Mouse (Mus musculus): ENCODE results near the gene Mtor. TPM values are rescaled to one million over a fixed set of nuclear protein-coding genes. Genes with fewer than 3 reads are reported as not detected.

Mtor gene
- total and polyA plus RNA-seq, 2 experiments from 2014 or later: 20.5 to 31.2 TPM

- no peak for DNase-seq (ENCODE audit: low spot score)
- H3K4me1 ChIP-seq (ENCODE audit: control insufficient read depth, insufficient read depth): peaks cover 9% of the 10 kb centered on the region; the same call in 1 of the 2 replicates
- peak overlapping the region; percentile 64 for H3K27ac ChIP-seq (ENCODE audit: low read depth)
- ATAC-seq (ENCODE audit: insufficient read depth, low read depth): peak; percentile 10; the same call in 1 of the 2 replicates
- H3K4me3 ChIP-seq (ENCODE audit: low read depth, low read length): peak overlapping the region; percentile 95
- TF ChIP-seq CTCF (IDR thresholded peaks at IDR 0.05; ENCODE audit: low read depth) (no peak), EP300 (IDR thresholded peaks at IDR 0.05; ENCODE audit: low read depth) (no peak)
- peak overlapping the region; percentile 24; the same call in 1 of the 2 replicates for H3K9ac ChIP-seq (replicated peaks; ENCODE audit: low read depth, low read length)
- 5% methylated on average over 18 of the region's 18 CpGs for WGBS
- H3K9me3 ChIP-seq (replicated peaks; ENCODE audit: control insufficient read depth, low read length): no peaks in the 10 kb centered on the region
- H3K36me3 ChIP-seq (replicated peaks; ENCODE audit: control insufficient read depth, insufficient read depth, low read length): peaks cover 18% of the 10 kb centered on the region
- peak overlapping the region; percentile 98 for H3K4me2 ChIP-seq (ENCODE audit: low read depth, low read length)
- H3K27me3 ChIP-seq (ENCODE audit: control insufficient read depth, insufficient read depth, low read length): no peaks in the 10 kb centered on the region
Observed at GRCm38 (mm10) chr4:148590421-148591170, 142.2 kb downstream of the Mtor start.

GRCm38 (mm10) chr4:148591171-148591630 is 142.8 kb downstream of the Mtor start, which contains the start of gene Srm:
TSS of gene Srm (plus strand) at chr4:148591503.
- peak; percentile 98 for DNase-seq (ENCODE audit: low spot score)
- peaks cover 9% of the 10 kb centered on the region; the same call in 1 of the 2 replicates for H3K4me1 ChIP-seq (ENCODE audit: control insufficient read depth, insufficient read depth)
- peak within 1 kb of the TSS; percentile 78 for H3K9ac ChIP-seq (replicated peaks; ENCODE audit: low read depth, low read length)
- H3K4me2 ChIP-seq (ENCODE audit: low read depth, low read length): peak within 1 kb of the TSS; percentile 98
- H3K9me3 ChIP-seq (replicated peaks; ENCODE audit: control insufficient read depth, low read length): no peaks in the 10 kb centered on the region
- H3K27me3 ChIP-seq (ENCODE audit: control insufficient read depth, insufficient read depth, low read length): no peaks in the 10 kb centered on the region
- WGBS: under 1% methylated on average over 39 of the region's 50 CpGs
- H3K36me3 ChIP-seq (replicated peaks; ENCODE audit: control insufficient read depth, insufficient read depth, low read length): peaks cover 25% of the 10 kb centered on the region
- ATAC-seq (ENCODE audit: insufficient read depth, low read depth): peak; percentile 99
- peak within 1 kb of the TSS; percentile 95 for H3K4me3 ChIP-seq (ENCODE audit: low read depth, low read length)
- TF ChIP-seq EP300 (IDR thresholded peaks at IDR 0.05; ENCODE audit: low read depth): peak; percentile 76; the same call in 1 of the 2 replicates
- no peak for TF ChIP-seq CTCF (IDR thresholded peaks at IDR 0.05; ENCODE audit: low read depth)
- H3K27ac ChIP-seq (ENCODE audit: low read depth): peak within 1 kb of the TSS; percentile 64

- Histone ChIP-seq H3K27ac (ENCODE audit: low read depth) (peak overlapping the region; percentile 61), H3K4me1 (ENCODE audit: control insufficient read depth, insufficient read depth) (peaks cover 9% of the 10 kb centered on the region; the same call in 1 of the 2 replicates), H3K27me3 (ENCODE audit: control insufficient read depth, insufficient read depth, low read length) (no peaks in the 10 kb centered on the region), H3K9me3 (replicated peaks; ENCODE audit: control insufficient read depth, low read length) (no peaks in the 10 kb centered on the region), H3K9ac (replicated peaks; ENCODE audit: low read depth, low read length) (peak overlapping the region; percentile 78), H3K4me3 (ENCODE audit: low read depth, low read length) (peak overlapping the region; percentile 95), H3K36me3 (replicated peaks; ENCODE audit: control insufficient read depth, insufficient read depth, low read length) (peaks cover 31% of the 10 kb centered on the region), H3K4me2 (ENCODE audit: low read depth, low read length) (peak overlapping the region; percentile 98)
- TF ChIP-seq CTCF (IDR thresholded peaks at IDR 0.05; ENCODE audit: low read depth): no peak
- no peak for TF ChIP-seq EP300 (IDR thresholded peaks at IDR 0.05; ENCODE audit: low read depth)
- WGBS: under 1% methylated on average over 47 of the region's 53 CpGs
- no peak for DNase-seq (ENCODE audit: low spot score)
- peak; percentile 36 for ATAC-seq (ENCODE audit: insufficient read depth, low read depth)
Observed at GRCm38 (mm10) chr4:148591637-148592380, 143.4 kb downstream of the Mtor start.

- no peak overlapping the region for H3K9ac ChIP-seq (replicated peaks; ENCODE audit: low read depth, low read length)
- no peak for TF ChIP-seq CTCF (IDR thresholded peaks at IDR 0.05; ENCODE audit: low read depth)
- no peak for TF ChIP-seq EP300 (IDR thresholded peaks at IDR 0.05; ENCODE audit: low read depth)
- peaks cover 9% of the 10 kb centered on the region; the same call in 1 of the 2 replicates for H3K4me1 ChIP-seq (ENCODE audit: control insufficient read depth, insufficient read depth)
- peaks cover 33% of the 10 kb centered on the region for H3K36me3 ChIP-seq (replicated peaks; ENCODE audit: control insufficient read depth, insufficient read depth, low read length)
- no peak for ATAC-seq (ENCODE audit: insufficient read depth, low read depth)
- no peaks in the 10 kb centered on the region for H3K27me3 ChIP-seq (ENCODE audit: control insufficient read depth, insufficient read depth, low read length)
- no peak overlapping the region for H3K4me3 ChIP-seq (ENCODE audit: low read depth, low read length)
- no peak overlapping the region for H3K27ac ChIP-seq (ENCODE audit: low read depth)
- 93% methylated on average over 11 of the region's 11 CpGs for WGBS
- H3K4me2 ChIP-seq (ENCODE audit: low read depth, low read length): no peak overlapping the region
- no peak for DNase-seq (ENCODE audit: low spot score)
- H3K9me3 ChIP-seq (replicated peaks; ENCODE audit: control insufficient read depth, low read length): no peaks in the 10 kb centered on the region
Observed at GRCm38 (mm10) chr4:148593996-148594395, 145.6 kb downstream of the Mtor start.

- WGBS: 85% methylated on average over 6 of the region's 6 CpGs
Observed at GRCm38 (mm10) chr4:148595916-148596315, 147.5 kb downstream of the Mtor start.

More at GRCm38 (mm10) chr4:148595916-148596315, 147.5 kb downstream of the Mtor start:
- Histone ChIP-seq H3K9ac (replicated peaks; ENCODE audit: low read depth, low read length) (no peak overlapping the region), H3K4me2 (ENCODE audit: low read depth, low read length) (no peak overlapping the region), H3K36me3 (replicated peaks; ENCODE audit: control insufficient read depth, insufficient read depth, low read length) (peaks cover 33% of the 10 kb centered on the region), H3K9me3 (replicated peaks; ENCODE audit: control insufficient read depth, low read length) (no peaks in the 10 kb centered on the region), H3K27me3 (ENCODE audit: control insufficient read depth, insufficient read depth, low read length) (no peaks in the 10 kb centered on the region), H3K27ac (ENCODE audit: low read depth) (no peak overlapping the region), H3K4me3 (ENCODE audit: low read depth, low read length) (no peak overlapping the region), H3K4me1 (ENCODE audit: control insufficient read depth, insufficient read depth) (peaks cover 9% of the 10 kb centered on the region; the same call in 1 of the 2 replicates)
- no peak for ATAC-seq (ENCODE audit: insufficient read depth, low read depth)
- no peak for TF ChIP-seq CTCF (IDR thresholded peaks at IDR 0.05; ENCODE audit: low read depth)
- TF ChIP-seq EP300 (IDR thresholded peaks at IDR 0.05; ENCODE audit: low read depth): no peak
- DNase-seq (ENCODE audit: low spot score): no peak
